Mouse (Mus musculus) midbrain, embryonic 15.5 days (tissue): Measurements from ENCODE around the gene Kcnip2. TPM values are rescaled to one million over a fixed set of nuclear protein-coding genes. Genes with fewer than 3 reads are reported as not detected.

Experiments
- ATAC-seq: fragments of 200-750 bp; cut with Nextera tagmentation; replicated peaks from 2 replicates; pipeline ENCODE4 v1.8.0; 2017; ENCODE audit warnings: moderate TSS enrichment
- H3K27ac ChIP-seq: fragments of 300-500 bp; sonication (generic); 2 replicates; pipeline ENCODE4 v1.5.1; 2015; ENCODE audit warnings: mild to moderate bottlenecking, inconsistent platforms
- H3K27me3 ChIP-seq: fragments of 300-500 bp; sonication (generic); replicated peaks from 2 replicates; pipeline ENCODE4 v1.6.1; 2015; ENCODE audit warnings: inconsistent platforms
- H3K36me3 ChIP-seq: fragments of 300-500 bp; sonication (generic); replicated peaks from 2 replicates; pipeline ENCODE4 v1.6.1; 2015; ENCODE audit warnings: inconsistent platforms
- H3K4me1 ChIP-seq: fragments of 300-500 bp; sonication (generic); 2 replicates; pipeline ENCODE4 v1.6.1; 2015; ENCODE audit warnings: inconsistent platforms
- H3K4me2 ChIP-seq: fragments of 300-500 bp; sonication (generic); 2 replicates; pipeline ENCODE4 v1.6.1; 2015; ENCODE audit warnings: inconsistent platforms, mild to moderate bottlenecking, moderate library complexity
- H3K4me3 ChIP-seq: fragments of 300-500 bp; sonication (generic); 2 replicates; pipeline ENCODE4 v1.5.1; 2015; ENCODE audit warnings: mild to moderate bottlenecking, inconsistent platforms
- H3K9ac ChIP-seq: fragments of 300-500 bp; sonication (generic); 2 replicates; pipeline ENCODE4 v1.6.1; 2015; ENCODE audit warnings: mild to moderate bottlenecking, inconsistent platforms
- H3K9me3 ChIP-seq: fragments of 300-500 bp; sonication (generic); 2 replicates; pipeline ENCODE4 v1.6.1; 2016; ENCODE audit warnings: inconsistent platforms
- WGBS: fragments of 180-500 bp; shearing (Covaris S2); methylation state at CpG from one replicate; pipeline ENCODE4 v1.1.7; 2015; ENCODE audit warnings: mixed read lengths; 5-methylcytosine and 5-hydroxymethylcytosine counted together
- polyA plus RNA-seq: library from polyadenylated mRNA; unstranded; fragments of >200 nt; fragmentation: Nextera tagmentation; extraction: Ambion mirVana; gene quantifications from 2 replicates; pipeline ENCODE4 v1.2.1, GENCODE M21; 2015

The Kcnip2 gene
- polyA plus RNA-seq, 1 experiment from 2014 or later, result 7.0 TPM

- H3K4me1 ChIP-seq, result peaks cover 8% of the 10 kb centered on the region
- no peak for ATAC-seq
- H3K4me2 ChIP-seq, result no peak overlapping the region
- H3K9me3 ChIP-seq, result no peaks in the 10 kb centered on the region
- H3K27ac ChIP-seq, result no peak overlapping the region
- H3K9ac ChIP-seq, result no peak overlapping the region
- H3K36me3 ChIP-seq, result peaks cover 51% of the 10 kb centered on the region
- no peak overlapping the region for H3K4me3 ChIP-seq
- 93% methylated on average over 3 of the region's 3 CpGs for WGBS
- peaks cover 1% of the 10 kb centered on the region; the same call in 1 of the 2 replicates for H3K27me3 ChIP-seq
Observed at GRCm38 (mm10) chr19:45753551-45753950, 62.3 kb downstream of the Kcnip2 start.

- H3K9ac ChIP-seq, result no peak overlapping the region
- H3K4me3 ChIP-seq, result no peak overlapping the region
- H3K27me3 ChIP-seq, result peaks cover 11% of the 10 kb centered on the region
- 94% methylated on average over 7 of the region's 7 CpGs for WGBS
- peaks cover 18% of the 10 kb centered on the region for H3K4me1 ChIP-seq
- ATAC-seq, result no peak
- H3K36me3 ChIP-seq, result peaks cover 41% of the 10 kb centered on the region
- H3K4me2 ChIP-seq, result no peak overlapping the region
- no peak overlapping the region for H3K27ac ChIP-seq
- no peaks in the 10 kb centered on the region for H3K9me3 ChIP-seq
Observed at GRCm38 (mm10) chr19:45751881-45752280, 64.0 kb downstream of the Kcnip2 start.

- Histone ChIP-seq H3K9me3 (no peaks in the 10 kb centered on the region), H3K36me3 (peaks cover 25% of the 10 kb centered on the region), H3K4me1 (peaks cover 24% of the 10 kb centered on the region), H3K27ac (peak within 1 kb of the TSS; percentile 48; the same call in 1 of the 2 replicates), H3K27me3 (peaks cover 35% of the 10 kb centered on the region), H3K4me2 (peak within 1 kb of the TSS; percentile 96), H3K4me3 (peak within 1 kb of the TSS; percentile 79), H3K9ac (peak within 1 kb of the TSS; percentile 69)
- WGBS, result under 1% methylated on average over 46 of the region's 60 CpGs
- peak; percentile 88 for ATAC-seq
Observed at GRCm38 (mm10) chr19:45749243-45750043, 66.4 kb downstream of the Kcnip2 start, which contains the start of gene Npm3. Gene Npm3 (minus strand): TSS chr19:45749591.

- Histone ChIP-seq H3K4me2 (peak overlapping the region; percentile 96), H3K36me3 (peaks cover 19% of the 10 kb centered on the region), H3K9ac (peak overlapping the region; percentile 69), H3K27me3 (peaks cover 42% of the 10 kb centered on the region), H3K27ac (no peak overlapping the region), H3K9me3 (no peaks in the 10 kb centered on the region), H3K4me3 (peak overlapping the region; percentile 79), H3K4me1 (peaks cover 24% of the 10 kb centered on the region)
- WGBS, result 2% methylated on average over 31 of the region's 33 CpGs
- peak; percentile 57 for ATAC-seq
Observed at GRCm38 (mm10) chr19:45748691-45749242, 67.1 kb downstream of the Kcnip2 start.

- Histone ChIP-seq H3K27me3 (peaks cover 47% of the 10 kb centered on the region), H3K27ac (no peak overlapping the region), H3K4me1 (peaks cover 26% of the 10 kb centered on the region), H3K4me3 (peak overlapping the region; percentile 79; the same call in 1 of the 2 replicates), H3K9me3 (no peaks in the 10 kb centered on the region), H3K36me3 (peaks cover 16% of the 10 kb centered on the region), H3K9ac (peak overlapping the region; percentile 69; the same call in 1 of the 2 replicates), H3K4me2 (peak overlapping the region; percentile 96)
- 0 out of 2 replicates have a peak, but pooled peaks have one; percentile 12 for ATAC-seq
- WGBS, result 55% methylated on average over 9 of the region's 9 CpGs
Observed at GRCm38 (mm10) chr19:45748206-45748605, 67.7 kb downstream of the Kcnip2 start.

- WGBS, result 36% methylated on average over 11 of the region's 11 CpGs
- ATAC-seq, result no peak
- H3K27ac ChIP-seq, result no peak overlapping the region
- no peaks in the 10 kb centered on the region for H3K9me3 ChIP-seq
- peaks cover 35% of the 10 kb centered on the region for H3K4me1 ChIP-seq
- H3K4me3 ChIP-seq, result no peak overlapping the region
- H3K9ac ChIP-seq, result no peak overlapping the region
- peaks cover 53% of the 10 kb centered on the region for H3K27me3 ChIP-seq
- peaks cover 9% of the 10 kb centered on the region for H3K36me3 ChIP-seq
- H3K4me2 ChIP-seq, result no peak overlapping the region
Observed at GRCm38 (mm10) chr19:45747028-45747867, 68.6 kb downstream of the Kcnip2 start.

- Histone ChIP-seq H3K36me3 (peaks cover 3% of the 10 kb centered on the region; the same call in 1 of the 2 replicates), H3K4me3 (no peak overlapping the region), H3K4me1 (peaks cover 44% of the 10 kb centered on the region), H3K27ac (no peak overlapping the region), H3K9me3 (no peaks in the 10 kb centered on the region), H3K4me2 (no peak overlapping the region), H3K9ac (no peak overlapping the region), H3K27me3 (peaks cover 62% of the 10 kb centered on the region)
- ATAC-seq, result no peak
- WGBS, result 8% methylated on average over 29 of the region's 29 CpGs
Observed at GRCm38 (mm10) chr19:45746153-45747020, 69.5 kb downstream of the Kcnip2 start.

GRCm38 (mm10) chr19:45745344-45746152, 70.3 kb downstream of the Kcnip2 start:
- Histone ChIP-seq H3K27ac (no peak overlapping the region), H3K4me3 (no peak overlapping the region), H3K27me3 (peaks cover 70% of the 10 kb centered on the region), H3K36me3 (no peaks in the 10 kb centered on the region; the same call in 1 of the 2 replicates), H3K9ac (no peak overlapping the region), H3K4me2 (no peak overlapping the region), H3K4me1 (peaks cover 47% of the 10 kb centered on the region), H3K9me3 (no peaks in the 10 kb centered on the region)
- 3% methylated on average over 32 of the region's 32 CpGs for WGBS
- ATAC-seq, result no peak

GRCm38 (mm10) chr19:45743619-45744018, 72.2 kb downstream of the Kcnip2 start:
- Histone ChIP-seq H3K27ac (no peak overlapping the region), H3K9me3 (no peaks in the 10 kb centered on the region), H3K4me2 (no peak overlapping the region), H3K4me1 (peaks cover 40% of the 10 kb centered on the region), H3K9ac (no peak overlapping the region), H3K27me3 (peaks cover 87% of the 10 kb centered on the region), H3K36me3 (no peaks in the 10 kb centered on the region), H3K4me3 (no peak overlapping the region)
- no peak for ATAC-seq
- 19% methylated on average over 7 of the region's 7 CpGs for WGBS

- peak overlapping the region; percentile 33 for H3K4me3 ChIP-seq
- H3K36me3 ChIP-seq, result no peaks in the 10 kb centered on the region
- peak overlapping the region; percentile 56 for H3K4me2 ChIP-seq
- under 1% methylated on average over 17 of the region's 44 CpGs for WGBS
- H3K27me3 ChIP-seq, result peaks cover 86% of the 10 kb centered on the region
- peaks cover 34% of the 10 kb centered on the region for H3K4me1 ChIP-seq
- ATAC-seq, result no peak
- H3K27ac ChIP-seq, result no peak overlapping the region
- H3K9ac ChIP-seq, result no peak overlapping the region
- H3K9me3 ChIP-seq, result no peaks in the 10 kb centered on the region
Observed at GRCm38 (mm10) chr19:45742984-45743575, 72.8 kb downstream of the Kcnip2 start.
